Comparison of ENCODE assay signal across 9 mouse cellular contexts in the genomic region with DNA sequence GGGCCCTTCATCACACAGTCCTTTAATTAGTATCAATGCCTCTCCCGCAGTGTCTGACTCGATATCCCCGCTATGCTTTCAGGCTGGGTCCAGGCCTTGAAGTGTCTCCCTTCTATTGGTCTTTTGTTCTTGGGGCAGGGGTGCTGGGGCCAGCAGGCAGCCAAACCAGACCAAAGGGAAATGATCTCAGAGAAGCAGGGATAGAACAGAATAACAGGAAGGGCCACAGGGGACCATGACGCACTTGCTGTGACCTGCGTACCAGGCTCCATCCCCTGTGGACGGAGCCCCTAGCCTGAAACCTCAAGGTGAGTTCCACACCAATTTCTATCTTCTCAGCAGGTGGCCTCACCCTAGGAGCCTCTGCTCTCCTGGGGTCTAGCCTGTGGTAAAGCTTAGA. TPM values are rescaled to one million over a fixed set of nuclear protein-coding genes. Genes with fewer than 3 reads are reported as not detected.
DNase-seq lines count a peak whose midpoint lies in the region; ATAC-seq and TF ChIP-seq lines count a peak whose summit lies in the region.
"Had no signal": no experiment of that assay in that cellular context is flagged by ENCODE, and none has a peak within 500 bp of the region (broad histone marks: within the 10 kb centered on the region; RNA-seq: fewer than 3 reads in every experiment).

No protein-coding gene starts in this region.

- peaks cover 73% of the 10 kb centered on the region for H3K4me1 ChIP-seq in heart, embryonic 13.5 days
- peaks cover 19% of the 10 kb centered on the region; the same call in 1 of the 2 replicates for H3K4me1 ChIP-seq in lung, postnatal 0 days (ENCODE audit: insufficient read depth, low read depth, low read length)
- H3K4me1 ChIP-seq in hindbrain, postnatal 0 days (ENCODE audit: insufficient read depth, low read length) = no peaks in the 10 kb centered on the region
- H3K4me1 ChIP-seq in olfactory bulb, adult 2 months (ENCODE audit: control insufficient read depth, insufficient read depth, low read length) = peaks cover 12% of the 10 kb centered on the region; the same call in 1 of the 2 replicates

- ATAC-seq in heart, embryonic 13.5 days (ENCODE audit: extremely low read depth, insufficient number of reproducible peaks, low FRiP score, low TSS enrichment) = no peak
- peak; percentile 9; the same call in 1 of the 2 replicates for ATAC-seq in lung, postnatal 0 days
- ATAC-seq in hindbrain, postnatal 0 days = no peak

- H3K36me3 ChIP-seq in heart, embryonic 13.5 days = peaks cover 87% of the 10 kb centered on the region
- peaks cover 48% of the 10 kb centered on the region for H3K36me3 ChIP-seq in lung, postnatal 0 days (ENCODE audit: insufficient read depth, low read length)
- peaks cover 36% of the 10 kb centered on the region for H3K36me3 ChIP-seq in hindbrain, postnatal 0 days (ENCODE audit: insufficient read depth, low read length)

- WGBS in heart, embryonic 13.5 days = 78% methylated on average over 6 of the region's 6 CpGs
- WGBS in lung, postnatal 0 days = 71% methylated on average over 6 of the region's 6 CpGs
- WGBS in hindbrain, postnatal 0 days = 79% methylated on average over 6 of the region's 6 CpGs
- WGBS in olfactory bulb, adult 2 months = 79% methylated on average over 6 of the region's 6 CpGs

- no peak for TF ChIP-seq POLR2A in olfactory bulb, adult 2 months (IDR thresholded peaks at IDR 0.05; ENCODE audit: insufficient read depth, low read depth, low read length)

- no peaks in the 10 kb centered on the region for H3K27me3 ChIP-seq in heart, embryonic 13.5 days (replicated peaks)
- no peaks in the 10 kb centered on the region for H3K27me3 ChIP-seq in lung, postnatal 0 days (replicated peaks; ENCODE audit: insufficient read depth, low read length)
- H3K27me3 ChIP-seq in hindbrain, postnatal 0 days (ENCODE audit: insufficient read depth, low read length) = no peaks in the 10 kb centered on the region

- H3K4me2 ChIP-seq in heart, embryonic 13.5 days = peak overlapping the region; percentile 34; the same call in 1 of the 2 replicates
- H3K4me2 ChIP-seq in lung, postnatal 0 days (replicated peaks; ENCODE audit: low read depth, low read length) = no peak overlapping the region
- no peak overlapping the region for H3K4me2 ChIP-seq in hindbrain, postnatal 0 days (ENCODE audit: low read depth, low read length)

- peak; percentile 35; the same call in 1 of the 2 replicates for TF ChIP-seq EP300 in lung, postnatal 0 days (IDR thresholded peaks at IDR 0.05)

- H3K9ac ChIP-seq in heart, embryonic 13.5 days = peak overlapping the region; percentile 61
- no peak overlapping the region for H3K9ac ChIP-seq in lung, postnatal 0 days (replicated peaks; ENCODE audit: low read depth)
- H3K9ac ChIP-seq in hindbrain, postnatal 0 days (replicated peaks; ENCODE audit: low read length) = no peak overlapping the region

- no peak for TF ChIP-seq CTCF in lung, postnatal 0 days (IDR thresholded peaks at IDR 0.05)
- TF ChIP-seq CTCF in hindbrain, postnatal 0 days (IDR thresholded peaks at IDR 0.05; ENCODE audit: low read depth) = no peak
- TF ChIP-seq CTCF in olfactory bulb, adult 2 months (IDR thresholded peaks at IDR 0.05; ENCODE audit: insufficient read depth, low read depth, low read length) = no peak

- H3K9me3 ChIP-seq in heart, embryonic 13.5 days = no peaks in the 10 kb centered on the region
- no peaks in the 10 kb centered on the region for H3K9me3 ChIP-seq in lung, postnatal 0 days (ENCODE audit: low read length)
- H3K9me3 ChIP-seq in hindbrain, postnatal 0 days (ENCODE audit: low read length) = no peaks in the 10 kb centered on the region

- no peak overlapping the region for H3K4me3 ChIP-seq in heart, embryonic 13.5 days
- H3K4me3 ChIP-seq in lung, postnatal 0 days (ENCODE audit: low read depth, low read length) = no peak overlapping the region
- H3K4me3 ChIP-seq in hindbrain, postnatal 0 days (ENCODE audit: low read length) = no peak overlapping the region
- no peak overlapping the region for H3K4me3 ChIP-seq in olfactory bulb, adult 2 months (ENCODE audit: insufficient read depth, low read depth, low read length)

- DNase-seq in heart, postnatal 4 days = no peak
- peak; percentile 31 for DNase-seq in lung, postnatal 0 days (ENCODE audit: low spot score)
- no peak for DNase-seq in lung, postnatal 14 days
- no peak for DNase-seq in hindbrain, postnatal 0 days (ENCODE audit: low spot score)
- no peak for DNase-seq in ovary, postnatal 36 days (ENCODE audit: low spot score)
- DNase-seq in thymus, postnatal 25 days = no peak
- DNase-seq: adrenal gland, adult 8-10 months had no signal

- peak overlapping the region; percentile 95 for H3K27ac ChIP-seq in heart, embryonic 13.5 days (replicated peaks)
- H3K27ac ChIP-seq in lung, postnatal 0 days (ENCODE audit: low read length) = peak overlapping the region; percentile 86
- H3K27ac ChIP-seq in hindbrain, postnatal 0 days = peak overlapping the region; percentile 71
- H3K27ac ChIP-seq in olfactory bulb, adult 2 months (ENCODE audit: insufficient read depth, low read depth, low read length) = peak overlapping the region; percentile 27; the same call in 1 of the 2 replicates

RNA-seq across cellular contexts. Expression of a gene that starts 9.1 kb away (rescaled TPM):
- polyA plus RNA-seq in heart, embryonic 13.5 days (2015; fragmentation: Nextera tagmentation; extraction: Ambion mirVana) = 9.9 and 11.8 TPM in 2 replicates
- total RNA-seq in heart, postnatal 4 days (2021) = 10 to 100 TPM; 16.2 to 18.8 TPM
- 31.9 and 34.3 TPM in 2 replicates for polyA plus RNA-seq in lung, postnatal 0 days (2015; fragmentation: Nextera tagmentation; extraction: Ambion mirVana)
- total RNA-seq in hindbrain, postnatal 0 days (2014; rRNA removed) = 11.2 and 14.6 TPM in 2 replicates
- polyA plus RNA-seq in hindbrain, postnatal 0 days (2015; fragmentation: Nextera tagmentation; extraction: Ambion mirVana) = 8.3 and 9.0 TPM in 2 replicates
- polyA plus RNA-seq in olfactory bulb, adult 2 months (2012; ENCODE audit: insufficient read depth, insufficient read length, low replicate concordance, missing spikeins) = not detected in 2 replicates

RNA-seq across cellular contexts. Expression of a gene that starts 17.1 kb away (rescaled TPM):
- polyA plus RNA-seq in heart, embryonic 13.5 days (2015; fragmentation: Nextera tagmentation; extraction: Ambion mirVana) = 387 and 392 TPM in 2 replicates
- 100 to 1,000 TPM; 462 to 469 TPM for total RNA-seq in heart, postnatal 4 days (2021)
- 414 and 417 TPM in 2 replicates for polyA plus RNA-seq in lung, postnatal 0 days (2015; fragmentation: Nextera tagmentation; extraction: Ambion mirVana)
- 334 and 369 TPM in 2 replicates for total RNA-seq in hindbrain, postnatal 0 days (2014; rRNA removed)
- polyA plus RNA-seq in hindbrain, postnatal 0 days (2015; fragmentation: Nextera tagmentation; extraction: Ambion mirVana) = 275 and 287 TPM in 2 replicates
- 1,429 TPM in 1 of 2 replicates, not detected in the other for polyA plus RNA-seq in olfactory bulb, adult 2 months (2012; ENCODE audit: insufficient read depth, insufficient read length, low replicate concordance, missing spikeins)

RNA-seq across cellular contexts. Expression of a gene that starts 30.7 kb away (rescaled TPM):
- 35.7 and 41.3 TPM in 2 replicates for polyA plus RNA-seq in heart, embryonic 13.5 days (2015; fragmentation: Nextera tagmentation; extraction: Ambion mirVana)
- 10 to 100 TPM; 41.6 to 44.4 TPM for total RNA-seq in heart, postnatal 4 days (2021)
- 22.4 and 24.1 TPM in 2 replicates for polyA plus RNA-seq in lung, postnatal 0 days (2015; fragmentation: Nextera tagmentation; extraction: Ambion mirVana)
- total RNA-seq in hindbrain, postnatal 0 days (2014; rRNA removed) = 7.6 and 10.9 TPM in 2 replicates
- polyA plus RNA-seq in hindbrain, postnatal 0 days (2015; fragmentation: Nextera tagmentation; extraction: Ambion mirVana) = 9.0 and 9.3 TPM in 2 replicates
- not detected in 2 replicates for polyA plus RNA-seq in olfactory bulb, adult 2 months (2012; ENCODE audit: insufficient read depth, insufficient read length, low replicate concordance, missing spikeins)

RNA-seq across cellular contexts. Expression of a gene that starts 37.5 kb away (rescaled TPM):
- 0.48 and 0.68 TPM in 2 replicates for polyA plus RNA-seq in heart, embryonic 13.5 days (2015; fragmentation: Nextera tagmentation; extraction: Ambion mirVana)
- 1 to 10 TPM in 1 of 2 experiments, under 1 TPM in 1; 0.74 to 1.1 TPM for total RNA-seq in heart, postnatal 4 days (2021)
- 1.7 and 2.2 TPM in 2 replicates for polyA plus RNA-seq in lung, postnatal 0 days (2015; fragmentation: Nextera tagmentation; extraction: Ambion mirVana)
- total RNA-seq in hindbrain, postnatal 0 days (2014; rRNA removed) = 3.3 and 4.9 TPM in 2 replicates
- polyA plus RNA-seq in hindbrain, postnatal 0 days (2015; fragmentation: Nextera tagmentation; extraction: Ambion mirVana) = 1.7 and 1.9 TPM in 2 replicates
- polyA plus RNA-seq in olfactory bulb, adult 2 months (2012; ENCODE audit: insufficient read depth, insufficient read length, low replicate concordance, missing spikeins) = not detected in 2 replicates

RNA-seq across cellular contexts. Expression of a gene that starts 39.4 kb away (rescaled TPM):
- polyA plus RNA-seq in heart, embryonic 13.5 days (2015; fragmentation: Nextera tagmentation; extraction: Ambion mirVana) = 13.9 and 14.6 TPM in 2 replicates
- 10 to 100 TPM; 12.2 to 12.4 TPM for total RNA-seq in heart, postnatal 4 days (2021)
- polyA plus RNA-seq in lung, postnatal 0 days (2015; fragmentation: Nextera tagmentation; extraction: Ambion mirVana) = 17.9 and 22.0 TPM in 2 replicates
- total RNA-seq in hindbrain, postnatal 0 days (2014; rRNA removed) = 29.9 and 32.8 TPM in 2 replicates
- polyA plus RNA-seq in hindbrain, postnatal 0 days (2015; fragmentation: Nextera tagmentation; extraction: Ambion mirVana) = 17.8 and 19.4 TPM in 2 replicates
- polyA plus RNA-seq in olfactory bulb, adult 2 months (2012; ENCODE audit: insufficient read depth, insufficient read length, low replicate concordance, missing spikeins) = not detected in 2 replicates

Comparison
In these comparisons a context has a peak if more than half of its experiments do, and no peak if none do; other contexts are left out.
1. H3K27ac ChIP-seq: peak in every context shown above with its lines; median percentile 95 in heart, embryonic 13.5 days; 86 in lung, postnatal 0 days; 71 in hindbrain, postnatal 0 days; 27 in olfactory bulb, adult 2 months.